Mouse (Mus musculus): ENCODE measurements around the gene Bloc1s1. TPM values are rescaled to one million over a fixed set of nuclear protein-coding genes. Genes with fewer than 3 reads are reported as not detected.

The Bloc1s1 gene
- polyA plus RNA-seq, 1 experiment from 2014 or later = 251 TPM

DNA sequence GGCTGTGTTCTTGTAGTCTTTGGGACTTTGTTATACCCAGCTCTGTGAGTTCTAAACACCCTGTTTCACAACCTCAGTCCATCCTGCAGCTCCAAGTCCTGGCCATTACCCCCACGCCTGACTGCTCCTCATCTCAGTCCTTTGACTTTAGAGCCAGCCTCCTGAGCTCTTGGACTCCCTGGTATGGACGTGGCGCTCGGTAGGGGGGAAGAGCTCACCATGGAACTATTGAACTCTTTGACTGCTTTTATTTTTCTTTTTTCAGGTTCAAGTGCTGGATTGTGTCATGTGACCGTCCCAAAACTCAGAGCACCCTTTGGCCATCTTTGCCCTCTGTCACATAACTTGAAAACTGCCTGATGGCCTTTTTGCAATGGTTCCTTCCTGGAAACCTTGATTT lies 41.8 kb downstream of the Bloc1s1 start:
- Histone ChIP-seq H3K36me3 (ENCODE audit: control insufficient read depth, insufficient read depth, low read length) (peaks cover 45% of the 10 kb centered on the region), H3K4me1 (ENCODE audit: control insufficient read depth in 2 of 2, insufficient read depth in 2 of 2, low read length in 2 of 2) (no peaks in the 10 kb centered on the region; a peak in 1 of 4 replicates), H3K4me2 (ENCODE audit: low read length) (no peak overlapping the region), H3K27ac (replicated peaks in 1 of 2; ENCODE audit: control insufficient read depth in 1 of 2, insufficient read depth in 1 of 2, low read depth in 2 of 2, low read length in 2 of 2) (no peak overlapping the region), H3K27me3 (ENCODE audit: control insufficient read depth, insufficient read depth, low read length) (no peaks in the 10 kb centered on the region), H3K9ac (ENCODE audit: low read length) (no peak overlapping the region), H3K9me3 (ENCODE audit: control insufficient read depth, low read length) (no peaks in the 10 kb centered on the region), H3K4me3 (ENCODE audit: control insufficient read depth in 1 of 2, insufficient read depth in 1 of 2, low read depth in 1 of 2, low read length in 2 of 2) (no peak overlapping the region)
- no peak for ATAC-seq (ENCODE audit: insufficient number of reproducible peaks, insufficient read depth, low FRiP score, low read depth)
- WGBS = 83% methylated on average over 5 of the region's 5 CpGs

DNA sequence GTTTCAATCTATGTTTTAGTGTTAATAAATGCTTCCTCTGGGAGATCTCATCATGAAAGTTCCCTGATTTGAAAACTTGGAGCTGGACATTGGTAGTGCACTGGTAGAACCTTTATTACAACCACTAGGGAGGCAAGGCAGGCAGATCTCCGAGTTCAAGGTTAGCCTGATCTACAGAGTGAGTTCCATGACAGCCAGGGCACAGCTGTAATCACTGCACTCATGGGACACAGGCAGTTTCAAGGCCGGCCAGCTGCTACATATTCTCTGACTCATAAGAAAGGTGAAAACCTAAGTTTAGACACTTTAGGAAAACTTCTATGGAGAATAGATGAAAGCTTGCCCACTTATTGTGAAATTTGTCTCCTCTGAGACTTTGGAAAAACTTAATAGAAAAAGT lies 45.0 kb downstream of the Bloc1s1 start:
- WGBS = 86% methylated on average over 2 of the region's 2 CpGs
- no peak overlapping the region for H3K27ac ChIP-seq (replicated peaks in 1 of 2; ENCODE audit: control insufficient read depth in 1 of 2, insufficient read depth in 1 of 2, low read depth in 2 of 2, low read length in 2 of 2)

DNA sequence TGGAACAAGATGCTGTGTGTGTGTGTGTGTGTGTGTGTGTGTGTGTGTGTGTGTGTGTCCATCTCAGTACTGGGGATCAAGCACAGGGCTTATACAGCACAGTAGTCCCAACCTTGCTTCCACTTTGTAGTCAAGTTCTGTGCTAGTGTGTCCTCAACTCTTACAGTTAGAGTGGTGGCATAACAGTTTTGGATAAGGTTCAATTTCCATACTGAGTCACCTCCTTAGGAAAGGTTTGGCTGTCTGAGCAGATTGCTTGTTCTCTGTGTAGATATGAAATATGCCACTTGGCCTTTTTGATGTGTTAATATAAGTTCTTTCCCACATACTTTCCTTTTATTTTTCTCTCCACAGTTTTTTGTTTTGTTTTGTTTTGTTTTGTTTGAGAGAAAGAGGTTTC lies 45.5 kb downstream of the Bloc1s1 start:
- no peak overlapping the region for H3K4me2 ChIP-seq (ENCODE audit: low read length)
- no peak overlapping the region for H3K4me3 ChIP-seq (ENCODE audit: control insufficient read depth in 1 of 2, insufficient read depth in 1 of 2, low read depth in 1 of 2, low read length in 2 of 2)
- no peaks in the 10 kb centered on the region for H3K4me1 ChIP-seq (ENCODE audit: control insufficient read depth in 2 of 2, insufficient read depth in 2 of 2, low read length in 2 of 2)
- no peak overlapping the region for H3K27ac ChIP-seq (replicated peaks in 1 of 2; ENCODE audit: control insufficient read depth in 1 of 2, insufficient read depth in 1 of 2, low read depth in 2 of 2, low read length in 2 of 2)
- peaks cover 55% of the 10 kb centered on the region for H3K36me3 ChIP-seq (ENCODE audit: control insufficient read depth, insufficient read depth, low read length)
- no peak overlapping the region for H3K9ac ChIP-seq (ENCODE audit: low read length)
- ATAC-seq (ENCODE audit: insufficient number of reproducible peaks, insufficient read depth, low FRiP score, low read depth) = no peak
- no peaks in the 10 kb centered on the region for H3K27me3 ChIP-seq (ENCODE audit: control insufficient read depth, insufficient read depth, low read length)
- no peaks in the 10 kb centered on the region for H3K9me3 ChIP-seq (ENCODE audit: control insufficient read depth, low read length)

More for the DNA sequence above, 45.0 kb downstream of the Bloc1s1 start:
- Histone ChIP-seq H3K4me3 (ENCODE audit: control insufficient read depth in 1 of 2, insufficient read depth in 1 of 2, low read depth in 1 of 2, low read length in 2 of 2) (no peak overlapping the region), H3K4me1 (ENCODE audit: control insufficient read depth in 2 of 2, insufficient read depth in 2 of 2, low read length in 2 of 2) (no peaks in the 10 kb centered on the region), H3K4me2 (ENCODE audit: low read length) (no peak overlapping the region), H3K9ac (ENCODE audit: low read length) (no peak overlapping the region), H3K27me3 (ENCODE audit: control insufficient read depth, insufficient read depth, low read length) (no peaks in the 10 kb centered on the region), H3K36me3 (ENCODE audit: control insufficient read depth, insufficient read depth, low read length) (peaks cover 50% of the 10 kb centered on the region), H3K9me3 (ENCODE audit: control insufficient read depth, low read length) (no peaks in the 10 kb centered on the region)
- no peak for ATAC-seq (ENCODE audit: insufficient number of reproducible peaks, insufficient read depth, low FRiP score, low read depth)

DNA sequence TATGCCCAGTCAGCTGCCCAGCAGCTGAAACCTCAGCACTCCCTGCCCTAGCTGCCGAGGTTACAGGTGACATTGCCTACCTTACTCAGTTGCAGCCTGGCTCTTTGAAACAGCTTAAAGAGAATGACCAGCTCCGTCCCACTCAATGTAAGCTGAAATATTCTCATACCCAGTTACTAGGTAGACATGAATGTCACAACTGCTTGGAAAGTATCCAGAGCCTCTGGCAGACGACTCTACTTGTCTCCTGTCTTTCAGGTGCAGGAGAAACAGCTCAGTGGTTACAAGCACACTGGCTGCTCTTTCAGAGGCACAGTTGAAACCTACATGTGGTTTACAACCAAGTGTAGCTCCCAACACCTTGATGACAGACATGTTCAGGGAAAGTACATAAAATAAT lies 53.5 kb downstream of the Bloc1s1 start:
- H3K4me2 ChIP-seq (ENCODE audit: low read length) = no peak overlapping the region
- H3K4me3 ChIP-seq (ENCODE audit: control insufficient read depth in 1 of 2, insufficient read depth in 1 of 2, low read depth in 1 of 2, low read length in 2 of 2) = no peak overlapping the region
- WGBS = 74% methylated on average over 3 of the region's 3 CpGs
- H3K9me3 ChIP-seq (ENCODE audit: control insufficient read depth, low read length) = no peaks in the 10 kb centered on the region
- no peaks in the 10 kb centered on the region for H3K27me3 ChIP-seq (ENCODE audit: control insufficient read depth, insufficient read depth, low read length)
- no peak overlapping the region for H3K27ac ChIP-seq (replicated peaks in 1 of 2; ENCODE audit: control insufficient read depth in 1 of 2, insufficient read depth in 1 of 2, low read depth in 2 of 2, low read length in 2 of 2)
- no peak overlapping the region for H3K9ac ChIP-seq (ENCODE audit: low read length)
- ATAC-seq (ENCODE audit: insufficient number of reproducible peaks, insufficient read depth, low FRiP score, low read depth) = no peak
- H3K4me1 ChIP-seq (ENCODE audit: control insufficient read depth in 2 of 2, insufficient read depth in 2 of 2, low read length in 2 of 2) = no peaks in the 10 kb centered on the region
- peaks cover 74% of the 10 kb centered on the region for H3K36me3 ChIP-seq (ENCODE audit: control insufficient read depth, insufficient read depth, low read length)

Other genes starting within 250 kb of the Bloc1s1 start
- gene Suox, start 250.0 kb downstream of the Bloc1s1 start, polyA plus RNA-seq (2014; fragmentation: Nextera tagmentation; extraction: Ambion mirVana) = 9.9 and 11.4 TPM in 2 replicates
- 56.7 and 58.3 TPM in 2 replicates for gene Rab5b, start 227.8 kb downstream of the Bloc1s1 start, polyA plus RNA-seq (2014; fragmentation: Nextera tagmentation; extraction: Ambion mirVana)
- 3.6 and 4.7 TPM in 2 replicates for gene Pmel, start 219.8 kb downstream of the Bloc1s1 start, polyA plus RNA-seq (2014; fragmentation: Nextera tagmentation; extraction: Ambion mirVana)
- 89.2 and 90.3 TPM in 2 replicates for gene Cdk2, start 219.0 kb downstream of the Bloc1s1 start, polyA plus RNA-seq (2014; fragmentation: Nextera tagmentation; extraction: Ambion mirVana)
- 5.4 and 7.1 TPM in 2 replicates for gene Dgka, start 179.2 kb downstream of the Bloc1s1 start, polyA plus RNA-seq (2014; fragmentation: Nextera tagmentation; extraction: Ambion mirVana)
- 16.0 and 18.3 TPM in 2 replicates for gene Pym1, start 176.1 kb downstream of the Bloc1s1 start, polyA plus RNA-seq (2014; fragmentation: Nextera tagmentation; extraction: Ambion mirVana)
- 1.1 and 1.8 TPM in 2 replicates for gene Mmp19, start 133.1 kb downstream of the Bloc1s1 start, polyA plus RNA-seq (2014; fragmentation: Nextera tagmentation; extraction: Ambion mirVana)
- gene Dnajc14, start 120.0 kb downstream of the Bloc1s1 start, polyA plus RNA-seq (2014; fragmentation: Nextera tagmentation; extraction: Ambion mirVana) = 28.2 and 31.0 TPM in 2 replicates
- gene Tmem198b, start 119.7 kb downstream of the Bloc1s1 start, polyA plus RNA-seq (2014; fragmentation: Nextera tagmentation; extraction: Ambion mirVana) = 16.6 and 18.2 TPM in 2 replicates
- gene Sarnp, start 106.7 kb downstream of the Bloc1s1 start, polyA plus RNA-seq (2014; fragmentation: Nextera tagmentation; extraction: Ambion mirVana) = 157 and 168 TPM in 2 replicates
- gene Ormdl2, start 102.4 kb downstream of the Bloc1s1 start, polyA plus RNA-seq (2014; fragmentation: Nextera tagmentation; extraction: Ambion mirVana) = 41.4 and 46.1 TPM in 2 replicates
- gene Gdf11, start 32.3 kb downstream of the Bloc1s1 start, polyA plus RNA-seq (2014; fragmentation: Nextera tagmentation; extraction: Ambion mirVana) = 2.3 and 3.4 TPM in 2 replicates
- gene Cd63, start 23.0 kb downstream of the Bloc1s1 start, polyA plus RNA-seq (2014; fragmentation: Nextera tagmentation; extraction: Ambion mirVana) = 363 and 394 TPM in 2 replicates
- 7.7 and 11.5 TPM in 2 replicates for gene Rdh5, start 1.1 kb downstream of the Bloc1s1 start, polyA plus RNA-seq (2014; fragmentation: Nextera tagmentation; extraction: Ambion mirVana)
- 3.7 and 3.9 TPM in 2 replicates for gene Itga7, start 9.8 kb upstream of the Bloc1s1 start, polyA plus RNA-seq (2014; fragmentation: Nextera tagmentation; extraction: Ambion mirVana)
- gene Mettl7b, start 37.0 kb upstream of the Bloc1s1 start, polyA plus RNA-seq (2014; fragmentation: Nextera tagmentation; extraction: Ambion mirVana) = 0.32 TPM in 1 of 2 replicates, not detected in the other
- not detected in 2 replicates for gene Olfr9, start 65.4 kb upstream of the Bloc1s1 start, polyA plus RNA-seq (2014; fragmentation: Nextera tagmentation; extraction: Ambion mirVana)
- gene Olfr763, start 86.8 kb upstream of the Bloc1s1 start, polyA plus RNA-seq (2014; fragmentation: Nextera tagmentation; extraction: Ambion mirVana) = not detected in 2 replicates
- not detected in 2 replicates for gene Olfr764-ps1, start 115.9 kb upstream of the Bloc1s1 start, polyA plus RNA-seq (2014; fragmentation: Nextera tagmentation; extraction: Ambion mirVana)
- not detected in 2 replicates for gene Olfr765, start 126.0 kb upstream of the Bloc1s1 start, polyA plus RNA-seq (2014; fragmentation: Nextera tagmentation; extraction: Ambion mirVana)
- not detected in 2 replicates for gene Olfr766-ps1, start 144.9 kb upstream of the Bloc1s1 start, polyA plus RNA-seq (2014; fragmentation: Nextera tagmentation; extraction: Ambion mirVana)
- gene Olfr767, start 158.9 kb upstream of the Bloc1s1 start, polyA plus RNA-seq (2014; fragmentation: Nextera tagmentation; extraction: Ambion mirVana) = not detected in 2 replicates
- not detected in 2 replicates for gene Olfr768, start 175.3 kb upstream of the Bloc1s1 start, polyA plus RNA-seq (2014; fragmentation: Nextera tagmentation; extraction: Ambion mirVana)
- not detected in 2 replicates for gene Olfr769, start 193.8 kb upstream of the Bloc1s1 start, polyA plus RNA-seq (2014; fragmentation: Nextera tagmentation; extraction: Ambion mirVana)
- not detected in 2 replicates for gene Olfr770, start 215.0 kb upstream of the Bloc1s1 start, polyA plus RNA-seq (2014; fragmentation: Nextera tagmentation; extraction: Ambion mirVana)
- gene Olfr771, start 240.7 kb upstream of the Bloc1s1 start, polyA plus RNA-seq (2014; fragmentation: Nextera tagmentation; extraction: Ambion mirVana) = not detected in 2 replicates

All from heart, embryonic 14.5 days (tissue).